Mouse (Mus musculus) liver, embryonic 11.5 days (tissue): ENCODE data around the gene Gm49405. TPM values are rescaled to one million over a fixed set of nuclear protein-coding genes. Genes with fewer than 3 reads are reported as not detected.
A peak's percentile ranks its signal among the peaks of the same experiment; 100 is the strongest.

Experiments used
- ATAC-seq: fragments of 200-750 bp; cut with Nextera tagmentation; replicated peaks from 2 replicates; pipeline ENCODE4 v1.8.0; 2017; ENCODE audit warnings: moderate number of reproducible peaks, mild to moderate bottlenecking, moderate TSS enrichment, moderate library complexity; ENCODE audit not compliant: low FRiP score
- DNase-seq: peaks from one replicate; pipeline ENCODE4 v3.0.0-alpha.2; 2017; ENCODE audit warnings: low spot score
- H3K27ac ChIP-seq: fragments of 300-500 bp; sonication (generic); 2 replicates; pipeline ENCODE4 v1.5.1; 2014; ENCODE audit warnings: mild to moderate bottlenecking, low read depth, low read length, control low read depth
- H3K27me3 ChIP-seq: fragments of 300-500 bp; sonication (generic); replicated peaks from 2 replicates; pipeline ENCODE4 v1.6.1; 2014; ENCODE audit warnings: low read length, mixed read lengths; ENCODE audit not compliant: control insufficient read depth, insufficient read depth
- H3K36me3 ChIP-seq: fragments of 300-500 bp; sonication (generic); 2 replicates; pipeline ENCODE4 v1.6.1; 2014; ENCODE audit warnings: mild to moderate bottlenecking, low read length, moderate library complexity, mixed read lengths; ENCODE audit not compliant: control insufficient read depth, insufficient read depth
- H3K4me1 ChIP-seq: fragments of 300-500 bp; sonication (generic); replicated peaks from 2 replicates; pipeline ENCODE4 v1.6.1; 2014; ENCODE audit warnings: low read length, mixed read lengths; ENCODE audit not compliant: control insufficient read depth, insufficient read depth
- H3K4me2 ChIP-seq: fragments of 300-500 bp; sonication (generic); 2 replicates; pipeline ENCODE4 v1.6.1; 2014; ENCODE audit warnings: mild to moderate bottlenecking, control low read depth, moderate library complexity
- H3K4me3 ChIP-seq: fragments of 300-500 bp; sonication (generic); 2 replicates; pipeline ENCODE4 v1.5.1; 2014; ENCODE audit warnings: low read depth, low read length, control low read depth
- H3K9ac ChIP-seq: fragments of 300-500 bp; sonication (generic); 2 replicates; pipeline ENCODE4 v1.6.1; 2014; ENCODE audit warnings: low read depth, low read length, control low read depth
- H3K9me3 ChIP-seq: fragments of 300-500 bp; sonication (generic); 2 replicates; pipeline ENCODE4 v1.6.1; 2016; ENCODE audit warnings: low read length, inconsistent platforms, mixed read lengths; ENCODE audit not compliant: control insufficient read depth
- WGBS: fragments of 180-500 bp; shearing (Covaris S2); extraction: QIAGEN DNeasy Blood & Tissue Kit; methylation state at CpG from one replicate; pipeline ENCODE4 v1.1.7; 2014; 5-methylcytosine and 5-hydroxymethylcytosine counted together
- polyA plus RNA-seq: library from polyadenylated mRNA; unstranded; fragments of >200 nt; fragmentation: Nextera tagmentation; extraction: Ambion mirVana; gene quantifications from 2 replicates; pipeline ENCODE4 v1.2.1, GENCODE M21; 2014

Gm49405 gene
- polyA plus RNA-seq, 1 experiment from 2014 or later: 2.4 TPM

- DNase-seq (no peak), ATAC-seq (no peak)
- H3K9ac ChIP-seq: no peak overlapping the region
- H3K9me3 ChIP-seq: peaks cover 3% of the 10 kb centered on the region
- H3K27ac ChIP-seq: peak overlapping the region; percentile 39; the same call in 1 of the 2 replicates
- 67% methylated on average over 5 of the region's 5 CpGs for WGBS
- H3K4me3 ChIP-seq: no peak overlapping the region
- H3K36me3 ChIP-seq: no peaks in the 10 kb centered on the region
- H3K4me2 ChIP-seq: no peak overlapping the region
- no peaks in the 10 kb centered on the region for H3K27me3 ChIP-seq
- H3K4me1 ChIP-seq: peaks cover 12% of the 10 kb centered on the region
These were observed 52.1 kb downstream of the Gm49405 start for GRCm38 (mm10) chr19:4052516-4053030.

GRCm38 (mm10) chr19:4054613-4055012 is 54.2 kb downstream of the Gm49405 start:
- Histone ChIP-seq H3K27ac (no peak overlapping the region), H3K4me3 (no peak overlapping the region), H3K9ac (no peak overlapping the region), H3K4me1 (peaks cover 26% of the 10 kb centered on the region), H3K36me3 (no peaks in the 10 kb centered on the region), H3K9me3 (peaks cover 3% of the 10 kb centered on the region), H3K27me3 (no peaks in the 10 kb centered on the region), H3K4me2 (no peak overlapping the region)
- DNase-seq (no peak), ATAC-seq (no peak)
- WGBS: 82% methylated on average over 5 of the region's 5 CpGs

Other genes starting within 250 kb of the Gm49405 start
- 17.8 and 17.9 TPM in 2 replicates for gene Kmt5b, start 233.2 kb upstream of the Gm49405 start, polyA plus RNA-seq
- 35.4 and 37.5 TPM in 2 replicates for gene Chka, start 148.9 kb upstream of the Gm49405 start, polyA plus RNA-seq
- 39.8 and 42.8 TPM in 2 replicates for gene Tcirg1, start 93.5 kb upstream of the Gm49405 start, polyA plus RNA-seq
- gene Ndufs8, start 87.9 kb upstream of the Gm49405 start, polyA plus RNA-seq: 278 and 287 TPM in 2 replicates
- gene Aldh3b1, start 70.8 kb upstream of the Gm49405 start, polyA plus RNA-seq: 1.7 TPM in 2 replicates
- 14.2 and 16.0 TPM in 2 replicates for gene Unc93b1, start 65.4 kb upstream of the Gm49405 start, polyA plus RNA-seq
- gene Aldh3b3, start 42.0 kb upstream of the Gm49405 start, polyA plus RNA-seq: not detected in 2 replicates
- gene Aldh3b2, start 28.3 kb upstream of the Gm49405 start, polyA plus RNA-seq: 0.48 and 0.70 TPM in 2 replicates
- 12.0 and 14.5 TPM in 2 replicates for gene Acy3, start 14.1 kb upstream of the Gm49405 start, polyA plus RNA-seq
- 1.8 TPM in 2 replicates for gene Tbx10, start 7.9 kb upstream of the Gm49405 start, polyA plus RNA-seq
- 30.8 and 32.3 TPM in 2 replicates for gene Nudt8, start within 50 bp of the Gm49405 start, polyA plus RNA-seq
- gene Doc2g, start 2.7 kb downstream of the Gm49405 start, polyA plus RNA-seq: 2.8 and 4.1 TPM in 2 replicates
- gene Ndufv1, start 12.2 kb downstream of the Gm49405 start, polyA plus RNA-seq: 232 and 234 TPM in 2 replicates
- gene Gstp1, start 37.4 kb downstream of the Gm49405 start, polyA plus RNA-seq: 733 and 765 TPM in 2 replicates
- gene Gstp2, start 45.4 kb downstream of the Gm49405 start, polyA plus RNA-seq: 5.5 and 6.1 TPM in 2 replicates
- 14.6 and 16.7 TPM in 2 replicates for gene Gstp3, start 58.9 kb downstream of the Gm49405 start, polyA plus RNA-seq
- gene Cabp2, start 81.0 kb downstream of the Gm49405 start, polyA plus RNA-seq: 0.51 and 0.52 TPM in 2 replicates
- 121 and 135 TPM in 2 replicates for gene Cdk2ap2, start 96.6 kb downstream of the Gm49405 start, polyA plus RNA-seq
- 7.2 and 8.0 TPM in 2 replicates for gene Pitpnm1, start 99.4 kb downstream of the Gm49405 start, polyA plus RNA-seq
- gene Aip, start 125.2 kb downstream of the Gm49405 start, polyA plus RNA-seq: 56.2 and 61.8 TPM in 2 replicates
- not detected in 2 replicates for gene Gpr152, start 139.2 kb downstream of the Gm49405 start, polyA plus RNA-seq
- 0.21 TPM in 1 of 2 replicates, not detected in the other for gene Cabp4, start 143.4 kb downstream of the Gm49405 start, polyA plus RNA-seq
- gene Coro1b, start 148.0 kb downstream of the Gm49405 start, polyA plus RNA-seq: 126 and 132 TPM in 2 replicates
- gene Ptprcap, start 153.0 kb downstream of the Gm49405 start, polyA plus RNA-seq: 38.7 and 41.1 TPM in 2 replicates
- gene Rps6kb2, start 162.7 kb downstream of the Gm49405 start, polyA plus RNA-seq: 41.0 and 53.5 TPM in 2 replicates
- 0.89 and 1.2 TPM in 2 replicates for gene Carns1, start 174.9 kb downstream of the Gm49405 start, polyA plus RNA-seq
- 3.3 and 3.4 TPM in 2 replicates for gene Tbc1d10c, start 190.7 kb downstream of the Gm49405 start, polyA plus RNA-seq
- 773 and 809 TPM in 2 replicates for gene Ppp1ca, start 191.4 kb downstream of the Gm49405 start, polyA plus RNA-seq
- 35.7 and 38.8 TPM in 2 replicates for gene Rad9a, start 201.0 kb downstream of the Gm49405 start, polyA plus RNA-seq
- gene Clcf1, start 213.6 kb downstream of the Gm49405 start, polyA plus RNA-seq: 1.9 and 2.4 TPM in 2 replicates
- gene AC109138.7, start 213.7 kb downstream of the Gm49405 start, polyA plus RNA-seq: not detected in 2 replicates
- 22.1 and 24.9 TPM in 2 replicates for gene Pold4, start 231.3 kb downstream of the Gm49405 start, polyA plus RNA-seq